Mouse (Mus musculus) ZHBTc4 (cell line): Measurements from ENCODE around the gene Fam234b.

Source experiments
- DNase-seq: peaks from one replicate; pipeline ENCODE4 v3.0.0-alpha.2; 2011; ENCODE audit warnings: low read depth, low spot score

The Fam234b gene

GRCm38 (mm10) chr6:135223786-135224416, 26.1 kb downstream of the Fam234b start:
- DNase-seq, result no peak

DNA sequence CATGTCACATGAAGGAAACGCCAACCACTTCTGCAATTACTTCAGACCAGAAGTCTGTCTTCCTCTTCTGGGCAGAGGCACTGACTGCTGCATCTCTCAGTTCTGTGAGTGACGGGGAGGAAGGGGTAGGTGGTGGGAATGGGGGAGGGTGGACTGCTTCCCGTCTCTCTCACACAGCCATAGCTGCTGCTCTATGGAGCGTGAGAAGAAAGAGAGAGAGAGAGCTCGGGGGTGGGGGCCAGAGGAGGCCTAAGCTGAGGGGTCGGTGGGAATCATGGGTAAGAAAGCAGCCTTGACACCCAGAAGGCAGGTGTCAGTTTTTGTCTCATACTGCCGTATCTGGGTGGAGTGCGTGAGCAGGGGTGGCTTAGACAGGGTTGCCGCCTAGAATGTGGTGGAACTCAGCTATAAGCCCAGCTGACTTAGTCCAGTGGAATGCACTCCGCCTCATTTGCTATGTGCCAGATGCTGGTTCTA, 30.7 kb downstream of the Fam234b start:
- no peak for DNase-seq

DNA sequence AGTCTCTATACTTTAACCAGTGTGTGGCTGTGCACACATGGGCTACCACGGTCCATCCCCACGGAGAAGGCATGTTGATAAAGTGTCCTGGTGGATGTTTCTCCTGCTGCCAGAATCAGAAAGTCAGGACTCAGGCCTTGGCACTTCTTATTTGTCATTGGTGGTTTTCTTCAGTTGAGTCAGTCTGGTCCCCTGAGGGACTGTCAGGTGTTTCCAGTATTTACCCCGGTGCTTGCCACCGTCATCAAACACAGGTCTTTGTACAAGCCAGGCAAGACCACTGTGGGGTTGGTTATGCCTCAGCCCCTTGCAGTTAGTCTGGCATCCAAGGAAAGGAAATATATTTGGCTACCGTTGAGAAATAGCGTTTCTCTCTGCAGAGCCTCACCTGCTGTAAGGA, 32.8 kb downstream of the Fam234b start:
- no peak for DNase-seq

- DNase-seq, result no peak
Measured at GRCm38 (mm10) chr6:135232443-135233182, 34.8 kb downstream of the Fam234b start.

DNA sequence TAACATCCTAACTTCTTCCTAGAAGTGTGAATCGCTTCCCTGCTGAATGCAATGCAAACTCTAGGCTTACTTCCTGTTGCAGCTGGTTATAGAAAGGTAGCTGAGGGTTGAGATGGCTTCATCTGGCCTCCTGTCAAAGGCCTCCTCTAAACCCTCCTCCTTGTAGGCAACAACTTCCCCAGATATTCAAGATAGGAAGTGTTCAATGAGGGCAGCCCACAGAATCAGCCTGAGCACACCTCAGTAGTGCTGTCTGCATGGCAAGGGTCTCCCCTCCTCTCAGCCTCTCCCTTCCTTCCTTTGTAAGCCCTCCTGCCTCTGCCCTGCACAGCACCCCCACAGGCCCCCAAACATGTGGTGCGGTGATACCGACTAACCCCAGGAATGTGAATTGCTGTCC, 38.0 kb downstream of the Fam234b start:
- DNase-seq, result no peak

GRCm38 (mm10) chr6:135236576-135236975, 38.8 kb downstream of the Fam234b start:
- peak; percentile 59 for DNase-seq

- DNase-seq, result no peak
Measured at GRCm38 (mm10) chr6:135237326-135237725, 39.5 kb downstream of the Fam234b start.

- peak; percentile 48 for DNase-seq
Measured at GRCm38 (mm10) chr6:135238211-135238610, 40.4 kb downstream of the Fam234b start.

GRCm38 (mm10) chr6:135240361-135240760, 42.6 kb downstream of the Fam234b start:
- no peak for DNase-seq

DNA sequence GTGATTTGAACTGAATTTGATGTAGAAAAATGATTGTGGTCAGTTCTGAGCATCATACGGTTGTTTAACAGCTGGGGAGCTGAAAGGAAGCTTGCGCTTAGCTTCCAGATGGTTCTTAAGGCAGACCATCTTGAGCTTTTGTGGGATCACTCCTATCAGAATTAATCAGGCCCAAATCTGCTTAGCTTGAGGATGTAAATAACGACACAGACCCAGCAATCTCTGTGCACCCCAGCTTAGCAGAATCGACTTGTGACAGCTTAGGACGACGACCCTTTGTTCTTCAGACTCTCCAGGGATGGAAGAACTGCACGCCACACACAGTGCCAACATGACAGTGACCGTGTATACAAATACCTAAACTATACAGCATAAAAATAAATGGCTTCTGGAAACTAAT, 47.8 kb downstream of the Fam234b start:
- DNase-seq, result no peak

- DNase-seq, result no peak
Measured at GRCm38 (mm10) chr6:135247861-135248260, 50.1 kb downstream of the Fam234b start.

DNA sequence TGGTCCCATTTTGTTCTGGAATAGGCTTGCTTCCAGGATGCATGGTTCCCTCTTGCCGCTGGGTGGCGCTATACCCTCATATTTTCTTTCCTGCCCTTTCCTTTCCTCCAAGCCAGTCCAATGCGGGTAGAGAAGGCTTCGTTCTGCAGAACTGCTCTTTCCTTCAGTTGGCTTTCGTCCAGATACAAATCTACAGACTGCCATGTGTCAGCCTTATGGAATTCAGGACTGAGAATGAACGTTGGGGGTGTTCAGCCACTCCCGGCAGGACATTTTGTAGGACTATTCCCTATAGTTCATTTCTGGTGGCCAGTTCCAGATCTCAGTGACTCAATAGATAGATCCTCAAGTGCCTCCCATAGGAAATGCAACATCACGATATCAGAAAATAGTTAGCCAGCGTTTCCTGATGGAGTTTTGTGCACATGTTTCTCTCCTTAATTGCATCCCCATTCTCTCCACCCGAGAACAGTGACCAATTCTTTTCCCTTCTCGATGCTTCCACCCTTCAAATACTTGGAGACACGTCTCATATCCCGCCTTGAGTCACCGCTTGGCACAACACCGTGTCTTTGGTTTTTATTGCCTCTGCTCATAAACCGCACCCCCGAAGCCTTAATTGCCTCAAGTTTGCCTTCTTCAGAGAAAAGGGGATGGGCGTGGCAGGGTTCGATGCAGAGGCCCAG, 52.2 kb downstream of the Fam234b start:
- DNase-seq, result peak; percentile 71

GRCm38 (mm10) chr6:135250926-135251699, 53.3 kb downstream of the Fam234b start:
- DNase-seq, result no peak

DNA sequence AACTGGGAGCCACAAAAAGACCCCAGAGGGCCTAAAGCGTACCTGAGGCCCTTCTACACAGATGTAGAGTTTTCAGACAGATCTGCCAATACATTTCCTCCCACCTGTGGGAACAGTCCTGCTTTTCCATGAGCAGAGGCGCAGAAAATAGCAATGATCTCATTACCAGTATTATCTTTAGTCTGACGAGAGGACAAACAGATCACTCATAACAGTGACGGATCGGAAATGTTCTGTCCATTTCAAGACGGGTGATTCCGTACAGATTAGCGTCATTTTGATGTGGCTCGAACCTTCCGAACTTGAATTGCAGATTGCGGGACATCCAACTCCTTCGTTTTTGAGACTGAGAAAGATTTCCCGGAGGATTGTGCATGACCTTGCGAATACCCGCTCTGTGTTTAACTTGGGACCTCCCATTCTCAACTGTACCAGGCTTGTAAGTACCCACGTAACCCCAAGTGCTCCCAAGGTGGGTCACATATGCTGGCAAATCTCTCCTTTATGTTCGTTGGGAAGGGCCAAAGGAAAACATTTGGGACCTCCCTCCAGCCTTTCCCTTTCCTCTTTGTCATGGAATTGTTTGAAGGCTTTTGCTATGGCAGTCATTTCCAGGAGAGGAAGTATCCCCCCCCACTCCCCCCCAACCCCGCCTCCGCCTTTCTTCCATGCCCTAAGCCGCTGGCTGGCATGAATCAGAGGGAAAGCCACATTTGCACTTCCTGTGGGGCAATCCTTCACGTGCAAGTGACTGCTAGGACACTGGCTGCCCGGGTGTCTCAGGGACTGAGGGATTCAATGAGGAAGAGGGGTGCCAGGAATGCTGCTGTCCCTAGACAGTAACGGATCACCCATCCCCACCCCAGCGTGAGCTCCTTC, 54.3 kb downstream of the Fam234b start:
- no peak for DNase-seq

DNA sequence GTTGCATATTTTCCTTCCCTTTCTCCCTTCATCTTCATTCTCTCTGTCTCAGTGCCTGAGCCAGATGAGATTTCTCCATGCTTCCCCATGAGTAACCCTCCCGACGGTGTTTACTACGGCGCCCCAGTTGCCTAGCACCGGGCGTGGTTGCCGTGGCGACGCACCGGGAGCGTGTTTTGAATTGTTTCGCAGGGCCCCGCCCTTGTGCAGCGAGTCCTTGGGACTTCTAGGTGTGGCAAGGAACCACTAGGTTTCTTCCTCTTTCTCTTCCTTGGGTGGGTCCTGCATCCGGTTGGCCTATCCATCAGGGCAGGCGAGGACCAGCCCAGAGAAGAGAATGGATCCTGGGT, 54.9 kb downstream of the Fam234b start:
- DNase-seq, result peak; percentile 98

DNA sequence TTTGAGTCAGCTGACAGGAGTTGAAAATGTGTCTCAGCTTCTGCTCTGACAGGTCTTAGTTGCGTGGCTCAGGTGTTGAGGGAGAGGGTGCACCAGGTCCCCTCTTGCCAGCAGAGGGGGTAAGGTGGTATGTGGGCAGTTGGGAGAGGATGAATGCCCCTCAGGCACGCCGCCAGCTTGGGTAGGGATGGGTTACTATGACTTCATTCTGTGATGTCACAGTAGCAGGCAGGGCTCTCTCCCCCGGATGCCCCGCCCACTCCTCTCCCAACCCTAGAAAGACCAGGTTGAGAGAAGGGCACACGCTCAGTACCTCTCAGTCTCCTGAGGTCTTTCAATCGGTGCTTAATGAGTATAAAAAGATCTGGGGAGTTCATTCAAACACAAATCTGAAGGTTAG, 56.4 kb downstream of the Fam234b start, which contains the start of gene Gsg1:
Gene Gsg1, minus strand, starts transcription at position 199 of the 400 bp plus-strand sequence.
- DNase-seq, result peak; percentile 65

- peak; percentile 81 for DNase-seq
Measured at GRCm38 (mm10) chr6:135260435-135260834, 62.7 kb downstream of the Fam234b start.

GRCm38 (mm10) chr6:135261124-135261523, 63.3 kb downstream of the Fam234b start:
- DNase-seq, result no peak

DNA sequence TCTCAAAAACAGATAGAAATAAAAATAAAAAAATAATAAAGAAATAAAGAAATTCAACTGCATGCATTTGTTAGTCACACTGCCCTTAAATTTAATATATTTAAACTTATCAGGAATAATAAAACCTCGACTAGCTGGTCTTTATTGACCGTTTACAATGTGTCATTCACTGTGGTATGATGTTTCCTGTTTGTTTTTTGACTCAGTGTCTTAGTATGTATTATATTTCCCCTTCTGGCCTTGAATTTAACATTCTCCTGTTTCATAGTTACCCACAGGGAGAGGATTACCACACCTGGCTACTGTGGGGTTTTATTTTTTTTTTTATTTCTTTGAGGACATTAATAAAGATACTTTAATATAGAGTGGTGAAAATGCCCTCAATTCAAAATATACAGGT, 64.8 kb downstream of the Fam234b start:
- DNase-seq, result no peak

- DNase-seq, result peak; percentile 62
Measured at GRCm38 (mm10) chr6:135264136-135264535, 66.4 kb downstream of the Fam234b start.

GRCm38 (mm10) chr6:135266056-135266455, 68.3 kb downstream of the Fam234b start:
- no peak for DNase-seq
